Mouse (Mus musculus) liver, embryonic 16.5 days (tissue): ENCODE data around the gene Fbxo11. TPM values are rescaled to one million over a fixed set of nuclear protein-coding genes. Genes with fewer than 3 reads are reported as not detected.
"Not testable (repeated sequence)": the region's sequence is repeated elsewhere in the genome, so short reads cannot be mapped to it uniquely, and the experiment has no call there.

Source experiments
- ATAC-seq: fragments of 200-750 bp; cut with Nextera tagmentation; 2 replicates; pipeline ENCODE4 v1.8.0; 2017; ENCODE audit warnings: low read depth, mild to moderate bottlenecking, moderate number of reproducible peaks, moderate library complexity
- H3K27ac ChIP-seq: fragments of 300-500 bp; sonication (generic); 2 replicates; pipeline ENCODE4 v1.5.1; 2014; ENCODE audit warnings: mild to moderate bottlenecking, low read length
- H3K27me3 ChIP-seq: fragments of 300-500 bp; sonication (generic); 2 replicates; pipeline ENCODE4 v1.6.1; 2014; ENCODE audit warnings: low read depth, low read length, mixed read lengths; ENCODE audit not compliant: control insufficient read depth, insufficient read depth
- H3K36me3 ChIP-seq: fragments of 300-500 bp; sonication (generic); 2 replicates; pipeline ENCODE4 v1.6.1; 2014; ENCODE audit warnings: mild to moderate bottlenecking; ENCODE audit not compliant: control insufficient read depth, insufficient read depth
- H3K4me1 ChIP-seq: fragments of 300-500 bp; sonication (generic); 2 replicates; pipeline ENCODE4 v1.6.1; 2014; ENCODE audit warnings: low read depth, low read length, mixed read lengths; ENCODE audit not compliant: control insufficient read depth
- H3K4me2 ChIP-seq: fragments of 300-500 bp; sonication (generic); 2 replicates; pipeline ENCODE4 v1.6.1; 2014; ENCODE audit warnings: low read depth, low read length, mixed read lengths
- H3K4me3 ChIP-seq: fragments of 300-500 bp; sonication (generic); 2 replicates; pipeline ENCODE4 v1.5.1; 2014; ENCODE audit warnings: low read depth, mild to moderate bottlenecking, low read length
- H3K9ac ChIP-seq: fragments of 300-500 bp; sonication (generic); 2 replicates; pipeline ENCODE4 v1.6.1; 2014; ENCODE audit warnings: low read depth, low read length
- H3K9me3 ChIP-seq: fragments of 300-500 bp; sonication (generic); replicated peaks from 2 replicates; pipeline ENCODE4 v1.6.1; 2016; ENCODE audit warnings: low read length; ENCODE audit not compliant: control insufficient read depth
- WGBS: fragments of 180-500 bp; shearing (Covaris S2); extraction: QIAGEN DNeasy Blood & Tissue Kit; methylation state at CpG from one replicate; pipeline ENCODE4 v1.1.7; 2014; ENCODE audit not compliant: insufficient replicate concordance; 5-methylcytosine and 5-hydroxymethylcytosine counted together
- polyA plus RNA-seq: library from polyadenylated mRNA; unstranded; fragments of >200 nt; fragmentation: Nextera tagmentation; extraction: Ambion mirVana; gene quantifications from 2 replicates; pipeline ENCODE4 v1.2.1, GENCODE M21; 2015

Gene Fbxo11
- polyA plus RNA-seq, 1 experiment from 2014 or later = 2.6 TPM

GRCm38 (mm10) chr17:88031755-88032154 lies 33.3 kb downstream of the Fbxo11 start:
- Histone ChIP-seq H3K36me3 (no peaks in the 10 kb centered on the region), H3K4me3 (no peak overlapping the region), H3K4me2 (peak overlapping the region; percentile 23), H3K9me3 (no peaks in the 10 kb centered on the region), H3K4me1 (peaks cover 35% of the 10 kb centered on the region), H3K27me3 (no peaks in the 10 kb centered on the region), H3K27ac (peak overlapping the region; percentile 45), H3K9ac (no peak overlapping the region)
- WGBS = 42% methylated on average over 5 of the region's 5 CpGs
- ATAC-seq = peak; percentile 77

GRCm38 (mm10) chr17:88029194-88029970 lies 35.7 kb downstream of the Fbxo11 start:
- 77% methylated on average over 17 of the region's 17 CpGs for WGBS

GRCm38 (mm10) chr17:88025227-88025626 lies 39.9 kb downstream of the Fbxo11 start:
- no peaks in the 10 kb centered on the region for H3K27me3 ChIP-seq
- no peak overlapping the region for H3K4me2 ChIP-seq
- 34% methylated on average over 4 of the region's 4 CpGs for WGBS
- H3K36me3 ChIP-seq = no peaks in the 10 kb centered on the region
- no peak overlapping the region for H3K4me3 ChIP-seq
- H3K4me1 ChIP-seq = no peaks in the 10 kb centered on the region
- no peak overlapping the region for H3K27ac ChIP-seq
- no peaks in the 10 kb centered on the region for H3K9me3 ChIP-seq
- no peak for ATAC-seq
- no peak overlapping the region for H3K9ac ChIP-seq

More at GRCm38 (mm10) chr17:88029194-88029970, 35.7 kb downstream of the Fbxo11 start:
- Histone ChIP-seq H3K4me2 (no peak overlapping the region), H3K4me1 (peaks cover 28% of the 10 kb centered on the region), H3K27ac (no peak overlapping the region), H3K27me3 (no peaks in the 10 kb centered on the region), H3K36me3 (no peaks in the 10 kb centered on the region), H3K4me3 (no peak overlapping the region), H3K9me3 (no peaks in the 10 kb centered on the region), H3K9ac (no peak overlapping the region)
- ATAC-seq = no peak

GRCm38 (mm10) chr17:88023924-88024323 lies 41.2 kb downstream of the Fbxo11 start:
- H3K36me3 ChIP-seq = no peaks in the 10 kb centered on the region
- H3K27ac ChIP-seq = no peak overlapping the region
- H3K4me3 ChIP-seq = no peak overlapping the region
- WGBS = 77% methylated on average over 1 of the region's 1 CpGs
- no peak overlapping the region for H3K9ac ChIP-seq
- no peaks in the 10 kb centered on the region for H3K27me3 ChIP-seq
- peaks cover 3% of the 10 kb centered on the region; the same call in 1 of the 2 replicates for H3K4me1 ChIP-seq
- H3K9me3 ChIP-seq = no peaks in the 10 kb centered on the region
- ATAC-seq = no peak
- no peak overlapping the region for H3K4me2 ChIP-seq

- H3K9me3 ChIP-seq, H3K36me3 ChIP-seq, H3K4me1 ChIP-seq, H3K9ac ChIP-seq, H3K27me3 ChIP-seq, H3K27ac ChIP-seq, H3K4me2 ChIP-seq, ATAC-seq, H3K4me3 ChIP-seq: not testable (repeated sequence)
- WGBS = 82% methylated on average over 8 of the region's 8 CpGs
Measured at GRCm38 (mm10) chr17:88016027-88016426, 49.1 kb downstream of the Fbxo11 start.

- no peak overlapping the region for H3K9ac ChIP-seq
- H3K27me3 ChIP-seq = no peaks in the 10 kb centered on the region
- no peak overlapping the region for H3K4me3 ChIP-seq
- H3K9me3 ChIP-seq = no peaks in the 10 kb centered on the region
- H3K4me2 ChIP-seq = no peak overlapping the region
- peaks cover 1% of the 10 kb centered on the region; the same call in 1 of the 2 replicates for H3K4me1 ChIP-seq
- ATAC-seq = no peak
- WGBS = 43% methylated on average over 1 of the region's 1 CpGs
- H3K27ac ChIP-seq = no peak overlapping the region
- H3K36me3 ChIP-seq = peaks cover 12% of the 10 kb centered on the region
Measured at GRCm38 (mm10) chr17:88014456-88014855, 50.6 kb downstream of the Fbxo11 start.

GRCm38 (mm10) chr17:88006956-88007355 lies 58.1 kb downstream of the Fbxo11 start:
- Histone ChIP-seq H3K9ac (no peak overlapping the region), H3K4me1 (no peaks in the 10 kb centered on the region), H3K9me3 (no peaks in the 10 kb centered on the region), H3K4me2 (no peak overlapping the region), H3K27me3 (no peaks in the 10 kb centered on the region), H3K27ac (no peak overlapping the region), H3K36me3 (peaks cover 17% of the 10 kb centered on the region), H3K4me3 (no peak overlapping the region)
- WGBS = 81% methylated on average over 8 of the region's 8 CpGs
- no peak for ATAC-seq

GRCm38 (mm10) chr17:88004892-88005291 lies 60.2 kb downstream of the Fbxo11 start:
- peaks cover 23% of the 10 kb centered on the region for H3K36me3 ChIP-seq
- H3K27me3 ChIP-seq = no peaks in the 10 kb centered on the region
- ATAC-seq = no peak
- H3K4me3 ChIP-seq = no peak overlapping the region
- H3K9me3 ChIP-seq = no peaks in the 10 kb centered on the region
- no peak overlapping the region for H3K27ac ChIP-seq
- H3K9ac ChIP-seq = no peak overlapping the region
- no peaks in the 10 kb centered on the region for H3K4me1 ChIP-seq
- WGBS = 85% methylated on average over 1 of the region's 1 CpGs
- H3K4me2 ChIP-seq = no peak overlapping the region

- Histone ChIP-seq H3K9me3 (no peaks in the 10 kb centered on the region), H3K4me1 (no peaks in the 10 kb centered on the region), H3K4me2 (no peak overlapping the region), H3K27ac (no peak overlapping the region), H3K4me3 (no peak overlapping the region), H3K27me3 (no peaks in the 10 kb centered on the region), H3K9ac (no peak overlapping the region), H3K36me3 (peaks cover 36% of the 10 kb centered on the region)
- no peak for ATAC-seq
- 77% methylated on average over 4 of the region's 4 CpGs for WGBS
Measured at GRCm38 (mm10) chr17:87997808-87998207, 67.3 kb downstream of the Fbxo11 start.
